ENCODE assay signal across 8 mouse cellular contexts in the genomic region with DNA sequence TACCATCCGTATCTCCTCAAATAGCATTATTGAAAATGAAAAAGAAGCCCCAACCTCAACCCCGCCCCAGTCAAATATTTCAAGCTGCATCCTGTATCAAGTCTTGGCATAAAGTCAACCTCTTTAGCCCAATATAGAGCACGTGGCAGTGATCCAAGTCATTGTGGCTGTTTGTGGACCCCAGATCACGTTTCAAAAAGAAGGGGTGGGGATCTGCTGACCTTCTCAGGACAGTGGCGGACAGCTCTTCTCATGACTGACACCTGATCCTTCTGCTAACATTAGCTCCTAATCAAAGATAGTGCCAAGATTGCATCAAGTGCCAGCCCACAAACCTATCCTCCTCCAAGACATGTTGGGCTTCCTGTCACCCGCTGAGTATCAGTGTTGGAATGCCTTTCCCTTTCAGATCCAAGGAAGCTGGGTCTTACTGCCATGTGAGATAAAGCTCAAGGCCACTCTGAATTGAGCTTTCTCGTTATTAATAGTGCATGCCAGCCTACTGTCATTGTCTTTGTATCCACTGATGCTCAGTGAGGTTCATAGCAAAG. TPM values are rescaled to one million over a fixed set of nuclear protein-coding genes. Genes with fewer than 3 reads are reported as not detected.
A peak's percentile ranks its signal among the peaks of the same experiment; 100 is the strongest.
DNase-seq lines count a peak whose midpoint lies in the region; ATAC-seq lines count a peak whose summit lies in the region.
"Had no signal": no experiment of that assay in that cellular context is flagged by ENCODE, and none has a peak within 500 bp of the region (broad histone marks: within the 10 kb centered on the region; RNA-seq: fewer than 3 reads in every experiment).

No protein-coding gene starts in this region.

- H3K9ac ChIP-seq in lung, embryonic 16.5 days (ENCODE audit: low read length): no peak overlapping the region
- H3K9ac ChIP-seq in midbrain, embryonic 14.5 days (replicated peaks; ENCODE audit: low read length): no peak overlapping the region
- H3K9ac ChIP-seq: midbrain, embryonic 12.5 days had no signal

- H3K36me3 ChIP-seq in lung, embryonic 16.5 days (ENCODE audit: control insufficient read depth, insufficient read depth, low read length): no peaks in the 10 kb centered on the region
- no peaks in the 10 kb centered on the region for H3K36me3 ChIP-seq in midbrain, embryonic 14.5 days (ENCODE audit: control insufficient read depth, insufficient read depth, low read length)
- H3K36me3 ChIP-seq: midbrain, embryonic 12.5 days had no signal

- intact Hi-C loops in gastrocnemius, postnatal 14 days (cut with DNase I; ENCODE audit: low total_unique reads): no loop called here

- ATAC-seq in lung, embryonic 16.5 days (ENCODE audit: low read depth): peak; percentile 80
- no peak for ATAC-seq in midbrain, embryonic 14.5 days (ENCODE audit: low FRiP score, low TSS enrichment)

- 13% methylated on average over 7 of the region's 7 CpGs for WGBS in lung, embryonic 16.5 days
- WGBS in midbrain, embryonic 14.5 days: 76% methylated on average over 7 of the region's 7 CpGs

- H3K4me3 ChIP-seq in lung, embryonic 16.5 days (ENCODE audit: low read length): no peak overlapping the region
- no peak overlapping the region for H3K4me3 ChIP-seq in midbrain, embryonic 14.5 days (replicated peaks; ENCODE audit: low read depth, low read length)
- H3K4me3 ChIP-seq: midbrain, embryonic 12.5 days had no signal

- H3K9me3 ChIP-seq in lung, embryonic 16.5 days (ENCODE audit: control insufficient read depth, low read length): no peaks in the 10 kb centered on the region
- H3K9me3 ChIP-seq in midbrain, embryonic 14.5 days (ENCODE audit: control insufficient read depth, low read length): no peaks in the 10 kb centered on the region
- H3K9me3 ChIP-seq: midbrain, embryonic 12.5 days had no signal

- H3K27ac ChIP-seq in lung, embryonic 16.5 days (ENCODE audit: low read length): peak overlapping the region; percentile 84
- no peak overlapping the region for H3K27ac ChIP-seq in midbrain, embryonic 14.5 days (replicated peaks; ENCODE audit: low read depth, low read length)
- H3K27ac ChIP-seq: midbrain, embryonic 12.5 days had no signal

- peak; percentile 10 for DNase-seq in R1 (ENCODE audit: low read depth, low spot score)
- peak; percentile 12 for DNase-seq in gastrocnemius, postnatal 14 days
- DNase-seq in kidney, adult 11 months: peak; percentile 27
- DNase-seq in c-Kit-positive CD71-positive TER-119-positive erythroid progenitor cells, embryonic 14.5 days (ENCODE audit: low spot score): no peak
- no peak for DNase-seq in urinary bladder, postnatal 25 days (ENCODE audit: low spot score)
- no peak for DNase-seq in midbrain, embryonic 14.5 days

- H3K4me2 ChIP-seq in lung, embryonic 16.5 days (ENCODE audit: low read depth, low read length): peak overlapping the region; percentile 25
- no peak overlapping the region for H3K4me2 ChIP-seq in midbrain, embryonic 14.5 days (ENCODE audit: low read length)
- H3K4me2 ChIP-seq: midbrain, embryonic 12.5 days had no signal

- H3K27me3 ChIP-seq in lung, embryonic 16.5 days (ENCODE audit: control insufficient read depth, insufficient read depth, low read depth, low read length): no peaks in the 10 kb centered on the region
- no peaks in the 10 kb centered on the region for H3K27me3 ChIP-seq in midbrain, embryonic 14.5 days (ENCODE audit: control insufficient read depth, insufficient read depth, low read length)
- H3K27me3 ChIP-seq: midbrain, embryonic 12.5 days had no signal

- H3K4me1 ChIP-seq in lung, embryonic 16.5 days (replicated peaks; ENCODE audit: control insufficient read depth, insufficient read depth, low read length): peaks cover 13% of the 10 kb centered on the region
- no peaks in the 10 kb centered on the region for H3K4me1 ChIP-seq in midbrain, embryonic 14.5 days (ENCODE audit: control insufficient read depth, insufficient read depth, low read length)
- H3K4me1 ChIP-seq: midbrain, embryonic 12.5 days had no signal

RNA-seq across cellular contexts. Expression of a gene that starts 18.6 kb away (rescaled TPM):
- total RNA-seq in gastrocnemius, postnatal 14 days (2021): under 1 TPM; 0.04 TPM
- polyA plus RNA-seq in lung, embryonic 16.5 days (2015; fragmentation: Nextera tagmentation; extraction: Ambion mirVana): 0.06 and 0.21 TPM in 2 replicates
- 0.03 and 0.07 TPM in 2 replicates for polyA plus RNA-seq in midbrain, embryonic 14.5 days (2014; fragmentation: Nextera tagmentation; extraction: Ambion mirVana)
- polyA plus RNA-seq: midbrain, embryonic 12.5 days had no signal

Comparison
In these comparisons a context has a peak if more than half of its experiments do, and no peak if none do; other contexts are left out.
1. DNase-seq: peak in R1 (single experiment), gastrocnemius, postnatal 14 days (single experiment) and kidney, adult 11 months (single experiment); none in c-Kit-positive CD71-positive TER-119-positive erythroid progenitor cells, embryonic 14.5 days (single experiment), urinary bladder, postnatal 25 days (single experiment) and midbrain, embryonic 14.5 days (single experiment).